Mouse (Mus musculus) cerebellum, postnatal 36 days (tissue): ENCODE results near the gene Cox19.
"Not testable (repeated sequence)": the region's sequence is repeated elsewhere in the genome, so short reads cannot be mapped to it uniquely, and the experiment has no call there.

Experiments
- DNase-seq, 2 experiments: peaks; one replicate each; pipeline ENCODE4 v3.0.0; 2021 to 2022; ENCODE audit warnings: mixed read lengths in 2 of 2

Cox19 gene

DNA sequence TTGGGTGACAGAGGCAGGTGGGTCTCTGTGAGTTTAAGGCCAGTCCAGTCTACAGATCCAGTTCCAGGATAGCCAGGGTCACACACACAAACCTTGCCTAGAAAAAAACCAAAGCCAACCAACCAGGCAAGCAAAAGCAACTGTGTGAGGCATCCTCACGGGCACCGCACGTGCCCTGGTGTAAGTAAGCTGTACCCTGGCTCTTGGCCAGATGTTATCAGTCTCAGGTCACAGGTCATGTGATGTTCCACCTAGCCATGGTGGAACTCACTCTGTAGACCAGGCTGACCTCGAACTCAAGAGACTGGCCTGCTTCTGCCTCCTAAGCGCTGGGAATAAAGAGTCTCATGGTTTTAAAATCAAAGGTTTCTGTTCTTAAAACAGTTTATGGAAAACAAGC lies 8.0 kb upstream of the Cox19 start:
- DNase-seq, result no peak

GRCm38 (mm10) chr5:139358653-139359052 lies 7.4 kb upstream of the Cox19 start:
- DNase-seq, result peak; percentile 53 to 59

DNA sequence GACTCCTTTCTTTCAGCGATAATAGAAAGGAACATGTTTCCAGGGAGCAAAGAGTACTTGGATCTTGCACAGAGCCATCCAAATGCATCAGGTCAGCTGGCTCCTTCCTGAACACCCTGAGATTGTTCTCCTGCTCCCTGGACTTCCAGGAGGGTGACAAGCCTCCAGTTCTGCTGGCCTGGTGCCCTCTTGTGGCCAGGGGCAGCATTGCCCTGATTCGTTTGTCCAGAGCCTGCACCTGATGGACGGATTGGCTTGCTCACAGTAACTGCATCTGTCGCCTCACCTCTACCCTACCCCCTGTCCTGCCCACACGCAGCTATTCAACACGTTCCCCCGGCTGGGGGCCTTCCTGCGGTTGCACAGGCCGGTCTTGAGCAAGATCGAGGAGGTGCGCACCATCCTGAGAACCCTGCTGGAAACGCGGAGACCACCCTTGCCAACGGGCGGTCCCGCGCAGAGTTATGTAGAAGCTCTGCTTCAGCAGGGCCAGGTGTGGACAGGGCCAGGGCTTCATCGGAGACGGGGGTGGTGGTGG lies 4.1 kb upstream of the Cox19 start:
- peak; percentile 91 for DNase-seq

GRCm38 (mm10) chr5:139353946-139354345 lies 2.7 kb upstream of the Cox19 start:
- no peak for DNase-seq

DNA sequence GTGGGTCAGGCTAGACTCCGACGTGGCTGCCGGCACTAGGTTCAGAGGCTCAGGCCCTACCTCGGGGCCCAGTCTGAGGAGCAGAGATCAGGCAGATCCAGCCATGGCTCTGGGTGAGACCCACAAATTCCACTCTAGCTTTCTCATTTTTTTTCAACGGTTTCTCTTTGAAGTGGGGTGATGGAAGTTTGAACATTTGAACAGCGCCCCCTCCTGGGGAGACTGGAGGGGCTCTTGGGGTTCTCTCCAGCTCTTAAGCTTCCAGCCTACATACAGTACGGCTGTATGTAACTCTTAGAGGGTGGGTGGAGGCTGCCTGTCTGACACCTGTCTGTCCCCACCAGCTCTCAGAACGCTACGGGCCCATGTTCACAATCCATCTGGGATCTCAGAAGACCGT lies 2.3 kb upstream of the Cox19 start:
- no peak for DNase-seq

GRCm38 (mm10) chr5:139352317-139352716 lies 1.1 kb upstream of the Cox19 start, which contains the start of gene Cyp2w1:
TSS of gene Cyp2w1 (plus strand) at chr5:139352617.
- DNase-seq, result no peak

GRCm38 (mm10) chr5:139351628-139352027 lies 410 bp upstream of the Cox19 start:
- no peak for DNase-seq

GRCm38 (mm10) chr5:139349713-139350112 lies 1.5 kb downstream of the Cox19 start:
- no peak for DNase-seq

GRCm38 (mm10) chr5:139347225-139347624 lies 4.0 kb downstream of the Cox19 start:
- no peak for DNase-seq

- no peak for DNase-seq
Measured at GRCm38 (mm10) chr5:139345364-139345714, 5.9 kb downstream of the Cox19 start.

DNA sequence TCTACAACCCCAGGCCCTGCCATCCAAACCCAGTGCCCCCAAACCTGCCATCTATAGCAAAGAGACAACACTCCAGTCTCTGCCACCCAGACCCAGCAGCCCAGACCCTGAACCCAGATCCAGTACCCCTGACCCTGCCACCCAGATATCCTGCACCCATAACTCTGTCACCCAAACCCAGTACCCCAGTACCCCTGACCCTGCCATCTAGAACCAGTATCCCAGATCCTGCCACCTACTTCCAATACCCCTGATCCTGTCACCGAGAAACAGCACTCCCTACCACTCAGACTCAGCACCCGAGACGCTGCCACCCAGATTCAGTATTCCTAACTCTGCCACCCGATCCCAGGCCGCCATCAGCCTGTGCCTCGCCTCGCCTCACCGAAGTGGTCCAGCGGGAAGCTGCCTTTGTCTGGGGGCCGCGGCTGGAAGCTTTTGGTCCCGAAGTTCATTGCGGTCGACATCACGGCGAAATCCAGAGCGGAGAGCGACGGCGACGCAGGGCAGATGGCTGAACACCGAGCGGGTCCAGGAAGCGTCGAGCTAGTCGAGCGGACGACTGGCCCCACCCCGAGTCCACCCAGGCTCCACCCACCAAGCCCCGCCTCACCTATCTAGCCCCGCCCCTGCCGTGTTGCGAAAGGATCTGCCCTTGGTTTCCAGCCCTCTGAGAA lies 6.4 kb downstream of the Cox19 start:
- peak; percentile 88 to 92 for DNase-seq

- DNase-seq, result peak; percentile 70 to 79
Measured at GRCm38 (mm10) chr5:139344021-139344686, 7.1 kb downstream of the Cox19 start.

- peak in 1 of 2 experiments; percentile 20 for DNase-seq
Measured at GRCm38 (mm10) chr5:139338891-139339290, 12.3 kb downstream of the Cox19 start.

GRCm38 (mm10) chr5:139338403-139338802 lies 12.8 kb downstream of the Cox19 start:
- peak; percentile 45 to 57 for DNase-seq

DNA sequence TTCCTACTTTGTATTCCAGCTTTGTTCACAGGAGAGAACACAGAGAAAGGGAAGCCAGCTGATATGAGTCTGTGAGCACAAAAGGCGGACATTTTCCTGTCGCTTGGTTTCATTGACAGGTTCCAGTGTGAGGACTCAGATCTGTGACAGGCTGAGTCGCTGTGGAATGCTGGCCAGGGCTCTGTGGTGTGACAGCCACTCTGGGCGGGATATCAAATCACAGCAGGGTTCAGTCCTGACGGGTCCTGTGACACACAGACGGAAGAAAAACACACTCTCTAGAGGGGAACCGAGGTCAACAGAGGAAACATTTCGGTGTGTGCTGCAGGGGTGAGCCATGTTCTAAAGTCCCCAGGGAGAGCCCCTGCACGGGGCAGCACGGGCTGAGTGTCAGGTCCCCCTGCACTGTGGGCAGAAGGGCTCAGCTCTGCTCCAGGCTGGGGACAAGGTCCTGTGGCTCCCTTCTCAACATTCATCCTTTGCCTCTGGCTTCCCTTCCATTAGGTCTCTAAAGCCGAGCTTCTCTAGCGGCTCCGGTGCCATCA lies 13.3 kb downstream of the Cox19 start:
- DNase-seq, result peak; percentile 88 to 90

DNA sequence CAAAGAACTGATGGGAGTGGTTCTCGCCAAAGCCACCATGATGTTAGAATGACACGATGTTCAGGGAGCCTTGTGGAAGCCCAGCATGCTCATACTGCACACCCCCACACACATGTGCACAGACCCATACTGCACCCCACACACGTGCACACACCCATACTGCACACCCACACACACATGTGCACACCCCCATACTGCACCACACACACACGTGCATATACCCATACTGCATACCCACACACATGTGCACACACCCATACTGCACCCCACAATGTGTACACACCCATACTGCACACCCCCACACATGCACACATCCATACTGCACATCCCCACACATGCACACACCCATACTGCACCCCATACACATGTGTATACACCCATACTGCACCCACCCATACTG lies 15.6 kb downstream of the Cox19 start:
- DNase-seq, result no peak

DNA sequence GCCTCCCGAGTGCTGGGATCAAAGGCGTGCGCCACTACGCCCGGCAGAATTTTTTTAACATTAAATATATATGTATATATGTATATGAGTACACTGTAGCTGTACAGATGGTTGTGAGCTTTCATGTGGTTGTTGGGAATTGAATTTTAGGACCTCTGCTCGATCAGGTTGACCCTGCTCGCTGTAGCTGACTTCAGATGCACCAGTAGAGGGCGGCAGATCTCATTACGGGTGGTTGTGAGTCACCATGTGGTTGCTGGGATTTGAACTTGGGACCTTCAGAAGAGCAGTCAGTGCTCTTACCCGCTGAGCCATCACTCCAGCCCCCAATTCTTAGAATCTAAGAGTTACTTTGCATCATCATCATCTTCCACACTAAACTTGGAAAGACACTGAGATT lies 16.8 kb downstream of the Cox19 start:
- not testable (repeated sequence) for DNase-seq

DNA sequence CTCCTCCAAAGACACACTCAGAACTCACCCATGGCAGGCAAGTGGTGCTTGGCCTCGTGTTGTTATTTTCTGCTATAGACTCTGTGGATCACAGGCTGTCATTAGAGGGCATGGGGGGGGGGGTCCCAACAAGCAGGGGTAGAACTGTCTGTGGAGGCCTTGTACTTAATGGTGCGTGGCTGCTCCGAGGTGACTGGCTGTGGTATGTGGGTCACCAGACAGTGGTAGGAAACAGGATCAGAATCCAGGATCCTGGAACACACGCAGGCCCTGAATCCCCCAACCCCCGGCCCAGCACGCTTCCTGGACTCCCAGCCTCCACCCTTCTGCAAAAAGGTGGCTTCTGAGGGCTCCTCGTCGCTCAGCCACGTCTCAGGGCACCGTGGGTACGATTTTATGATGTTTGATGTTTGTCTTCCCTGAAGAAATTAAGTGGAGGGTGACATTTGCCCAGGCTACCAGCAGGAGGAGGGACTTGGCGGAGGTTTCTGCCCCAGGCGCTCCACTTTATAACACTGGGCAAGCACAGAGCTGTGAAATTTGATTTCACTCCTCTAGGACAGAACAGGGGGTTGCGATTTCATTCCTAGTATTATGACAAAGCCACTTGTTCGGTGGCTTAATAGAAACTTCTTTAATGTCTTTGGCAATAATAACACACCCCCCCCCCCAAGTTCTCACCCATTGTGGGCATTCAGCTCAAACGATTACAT lies 17.8 kb downstream of the Cox19 start:
- DNase-seq, result no peak

DNA sequence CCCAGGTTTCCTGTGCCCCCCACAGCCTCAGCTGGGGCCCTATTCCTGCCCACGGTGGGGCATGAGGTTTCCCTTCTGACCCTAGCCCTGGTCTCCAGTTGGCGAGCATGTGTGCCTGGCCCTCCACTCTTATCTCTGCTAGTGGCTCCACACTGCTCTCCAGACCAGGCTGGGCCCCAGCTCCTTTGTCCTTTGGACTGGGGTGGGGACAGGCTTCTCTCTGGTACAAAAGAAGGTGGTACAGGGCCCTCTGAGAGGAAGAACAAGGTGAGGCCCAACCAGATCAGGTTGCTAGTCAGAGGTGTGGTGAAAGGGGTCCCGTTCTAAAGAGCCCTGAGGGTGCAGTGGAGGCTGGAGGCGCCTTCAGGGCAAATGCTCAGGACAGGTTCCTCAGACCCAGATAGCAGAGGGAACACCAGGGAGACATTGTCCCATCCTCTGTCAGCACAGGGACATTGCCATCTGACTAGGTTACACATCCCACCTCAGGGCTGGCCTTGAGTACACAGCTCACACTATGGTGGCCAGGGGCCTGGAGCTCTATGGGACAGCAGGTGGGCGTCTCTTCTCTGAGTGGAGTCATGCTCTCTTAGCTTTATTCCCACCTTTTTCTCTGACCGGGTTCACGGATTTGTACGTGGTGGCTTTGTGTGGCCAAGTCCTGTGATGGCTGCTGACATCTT lies 18.5 kb downstream of the Cox19 start:
- DNase-seq, result no peak

DNA sequence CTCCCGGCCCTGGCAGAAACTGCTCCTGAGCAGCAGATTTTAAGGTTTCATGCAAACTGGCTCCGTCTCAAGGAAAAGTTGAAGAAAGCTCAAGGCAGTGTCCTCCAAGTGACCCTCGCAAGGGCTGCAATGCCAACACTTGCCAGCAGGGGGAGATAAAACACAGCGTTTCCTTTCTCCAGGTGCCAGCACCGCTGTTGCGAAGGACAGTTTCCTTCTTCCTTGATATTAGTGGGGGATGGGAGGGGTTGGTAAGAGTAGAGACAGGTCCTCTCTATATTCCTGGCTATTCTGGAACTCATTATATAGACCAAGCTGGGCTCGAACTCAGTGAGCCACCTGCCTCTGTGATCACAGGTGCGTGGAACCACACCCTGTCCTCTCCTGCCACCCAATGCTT lies 19.5 kb downstream of the Cox19 start:
- peak; percentile 84 to 87 for DNase-seq

GRCm38 (mm10) chr5:139330766-139331165 lies 20.5 kb downstream of the Cox19 start:
- no peak for DNase-seq

DNA sequence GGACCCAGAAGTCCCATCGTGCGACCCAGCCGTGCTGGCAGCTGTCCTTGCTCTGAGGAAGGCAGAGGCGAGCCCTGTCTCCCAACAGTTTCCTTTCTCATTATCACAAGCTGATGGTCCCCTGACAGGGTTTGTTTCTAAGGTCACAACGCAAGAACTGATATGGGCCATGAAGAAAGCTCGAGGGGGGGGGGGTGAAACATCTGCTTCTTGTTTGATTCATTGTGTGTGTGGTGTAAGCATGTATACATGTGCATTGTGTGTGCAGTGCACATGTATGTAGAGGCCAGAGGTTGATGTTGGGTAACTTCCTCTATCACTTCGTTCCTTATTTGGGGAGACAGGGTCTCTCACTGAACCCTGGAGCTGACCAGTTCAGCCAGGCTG lies 23.6 kb downstream of the Cox19 start:
- DNase-seq, result no peak
